Mouse (Mus musculus) gonadal fat pad, adult 2 months (tissue): ENCODE measurements around the gene Prune2. TPM values are rescaled to one million over a fixed set of nuclear protein-coding genes. Genes with fewer than 3 reads are reported as not detected.

ENCODE experiments used
- DNase-seq: peaks from one replicate; pipeline ENCODE4 v3.0.0-alpha.2; 2012; ENCODE audit warnings: low read depth
- polyA plus RNA-seq: library from polyadenylated mRNA; depleted of rRNA; stranded (reverse); fragments of >200 nt; gene quantifications from 2 replicates; pipeline ENCODE4 v1.2.3, GENCODE M21; 2012

The Prune2 gene
- polyA plus RNA-seq, 1 experiment = 2.9 TPM

DNA sequence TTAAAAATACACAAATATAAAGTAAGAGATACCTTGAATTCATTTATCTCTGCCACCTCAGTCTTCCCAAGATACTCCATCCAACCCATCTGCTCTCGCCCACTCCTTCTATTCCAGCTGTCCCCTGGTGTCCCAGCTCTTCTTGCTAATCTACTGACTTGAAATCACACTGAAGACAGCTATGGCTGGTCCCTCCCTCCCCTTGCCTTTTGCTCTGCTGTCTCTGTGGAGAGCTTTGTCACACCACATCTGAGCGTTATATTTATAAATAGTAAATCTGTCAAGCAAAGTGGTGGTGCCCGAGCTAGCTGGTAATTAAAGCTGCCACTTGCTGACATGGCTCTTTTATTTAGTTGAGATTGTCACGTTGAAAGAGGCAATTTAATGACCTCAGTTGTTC, 224.6 kb downstream of the Prune2 start:
- no peak for DNase-seq

DNA sequence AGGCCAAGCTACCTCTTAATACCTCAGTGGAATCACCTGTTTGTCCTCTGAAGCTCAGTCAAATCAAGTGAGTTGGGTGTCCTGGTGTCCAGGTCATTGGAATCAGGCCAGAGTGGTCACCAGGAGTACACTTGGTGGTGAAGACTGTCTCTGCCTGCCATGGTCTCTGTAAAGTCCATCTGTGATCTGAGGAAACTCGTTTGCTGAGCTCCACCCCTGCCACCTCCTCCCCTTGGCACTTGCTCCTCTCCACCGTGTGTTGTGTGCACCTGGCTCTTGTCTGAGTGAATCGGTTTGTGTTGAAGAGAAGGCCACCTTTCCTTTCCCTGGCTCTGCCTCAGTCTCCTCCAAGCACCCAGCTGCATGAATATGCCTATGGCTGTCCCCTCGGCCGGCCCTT, 238.8 kb downstream of the Prune2 start:
- no peak for DNase-seq

DNA sequence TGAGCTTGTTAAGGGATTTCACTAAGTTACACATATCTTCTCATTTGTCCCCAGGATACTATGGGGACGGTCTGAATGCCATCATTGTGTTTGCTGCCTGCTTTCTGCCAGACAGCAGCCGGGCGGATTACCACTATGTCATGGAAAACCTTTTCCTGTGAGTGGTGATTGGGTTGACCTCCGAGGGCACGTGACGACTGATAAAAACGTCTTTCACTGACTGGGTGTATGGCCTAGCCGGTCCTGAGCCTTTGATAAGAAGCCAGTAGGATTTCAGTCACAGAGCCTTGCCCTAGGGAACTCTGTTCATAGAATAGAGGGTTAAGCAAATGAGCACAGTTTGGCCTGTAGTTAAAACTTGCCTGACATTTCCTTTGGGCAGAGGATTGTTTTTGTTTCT, 243.1 kb downstream of the Prune2 start:
- no peak for DNase-seq

DNA sequence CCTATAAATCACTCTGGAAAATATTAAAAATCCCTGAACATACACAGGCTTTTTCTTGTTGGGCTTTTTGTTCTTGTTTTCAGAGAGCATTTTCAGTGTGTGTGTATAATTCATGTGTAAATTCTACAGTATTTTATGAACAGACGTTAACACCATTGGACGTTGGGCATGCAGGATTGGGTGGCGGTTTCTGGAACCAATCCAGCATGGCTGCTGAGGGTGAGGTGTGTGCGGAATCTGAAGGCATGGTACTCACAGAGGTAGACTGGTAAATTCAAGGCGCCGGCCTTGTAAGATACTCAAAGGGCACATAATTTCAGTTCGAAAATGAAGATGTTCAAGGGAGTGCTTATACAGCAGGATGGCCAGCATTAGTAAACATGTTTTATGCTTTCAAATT, 251.2 kb downstream of the Prune2 start:
- no peak for DNase-seq

DNA sequence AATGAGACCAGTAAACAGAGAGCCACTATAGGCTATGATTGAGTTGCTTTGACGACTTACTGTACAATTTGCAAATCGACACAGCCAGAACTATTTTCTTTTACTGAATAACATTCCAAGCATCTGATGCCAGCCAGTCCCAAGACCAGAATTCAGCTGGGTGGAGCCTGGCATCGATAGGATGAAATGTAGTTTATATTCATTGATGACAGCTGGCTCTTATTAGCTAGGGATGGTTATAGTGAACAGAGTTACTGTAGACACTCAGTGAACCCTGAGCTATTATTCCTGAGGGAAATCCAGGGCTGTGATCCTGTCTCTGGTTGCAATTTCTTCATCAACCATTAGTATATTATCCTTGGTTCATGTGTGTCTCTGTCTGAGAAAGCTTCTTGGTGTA, 254.6 kb downstream of the Prune2 start:
- no peak for DNase-seq

DNA sequence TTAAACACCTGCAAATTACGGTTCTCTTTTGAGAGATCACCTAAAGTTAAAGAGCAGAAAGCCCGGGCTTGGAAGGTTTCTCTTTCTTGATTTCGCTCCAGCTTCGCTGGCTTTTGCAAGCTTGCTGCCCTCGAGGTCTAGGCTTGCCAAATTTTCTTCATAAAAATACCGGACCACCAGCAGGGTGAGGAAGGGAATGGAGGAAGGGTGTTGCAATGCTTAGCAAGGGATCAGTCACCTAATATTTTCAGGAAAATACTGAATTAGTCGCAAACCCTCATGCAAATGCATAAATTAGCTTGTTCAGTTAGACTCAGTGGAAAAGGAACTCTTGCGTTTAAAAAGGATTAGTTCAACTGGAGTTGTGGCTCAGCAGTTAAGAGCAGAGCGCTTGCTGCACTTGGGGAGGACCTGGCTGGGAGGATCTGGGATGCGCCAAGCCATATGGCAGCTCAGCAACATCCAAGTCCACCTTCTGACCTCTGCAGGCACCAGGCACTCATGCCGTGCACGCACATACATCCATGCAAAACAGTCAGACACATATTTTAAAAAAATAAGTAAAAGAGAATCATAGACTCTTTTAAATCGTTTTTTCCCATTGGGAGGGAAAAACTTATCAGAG, 259.1 kb downstream of the Prune2 start:
- no peak for DNase-seq

DNA sequence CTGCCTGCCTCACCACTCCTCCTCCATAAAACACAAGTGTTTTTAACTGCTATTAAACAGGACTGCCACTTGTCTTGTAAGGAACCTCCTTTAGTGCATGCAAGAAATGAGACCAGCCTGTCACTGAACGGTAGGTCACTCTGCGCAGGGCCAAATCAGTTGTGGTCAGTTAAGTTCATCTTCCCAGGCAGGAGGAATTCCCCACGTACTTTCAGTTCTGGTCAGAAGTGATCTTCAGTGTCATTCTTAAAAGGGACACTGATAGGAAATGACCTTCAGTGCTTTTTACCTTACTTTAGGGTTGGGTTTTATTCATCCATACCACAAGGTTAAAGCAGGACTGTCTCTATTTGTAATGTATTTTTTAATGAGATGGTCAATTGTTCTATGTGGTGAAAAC, 262.3 kb downstream of the Prune2 start:
- DNase-seq = no peak

DNA sequence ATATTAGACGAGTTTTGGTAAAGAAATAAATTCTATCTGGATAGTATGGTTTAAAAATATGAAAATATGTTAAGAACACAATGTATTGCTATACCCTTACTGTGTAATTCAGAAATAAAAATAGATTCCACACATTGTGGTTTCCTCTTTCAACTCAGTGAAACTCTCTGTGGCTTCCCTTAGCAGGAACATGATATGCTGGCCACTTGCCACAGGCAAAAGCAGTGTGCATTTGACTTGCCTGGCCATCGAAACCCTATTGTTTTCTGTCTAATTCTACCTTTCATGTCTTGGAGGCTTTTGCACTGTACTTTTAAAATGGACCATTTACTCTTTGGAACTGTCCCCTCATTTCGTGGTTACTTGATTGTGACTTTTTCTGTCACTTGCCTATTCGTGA, 267.9 kb downstream of the Prune2 start:
- DNase-seq = no peak

DNA sequence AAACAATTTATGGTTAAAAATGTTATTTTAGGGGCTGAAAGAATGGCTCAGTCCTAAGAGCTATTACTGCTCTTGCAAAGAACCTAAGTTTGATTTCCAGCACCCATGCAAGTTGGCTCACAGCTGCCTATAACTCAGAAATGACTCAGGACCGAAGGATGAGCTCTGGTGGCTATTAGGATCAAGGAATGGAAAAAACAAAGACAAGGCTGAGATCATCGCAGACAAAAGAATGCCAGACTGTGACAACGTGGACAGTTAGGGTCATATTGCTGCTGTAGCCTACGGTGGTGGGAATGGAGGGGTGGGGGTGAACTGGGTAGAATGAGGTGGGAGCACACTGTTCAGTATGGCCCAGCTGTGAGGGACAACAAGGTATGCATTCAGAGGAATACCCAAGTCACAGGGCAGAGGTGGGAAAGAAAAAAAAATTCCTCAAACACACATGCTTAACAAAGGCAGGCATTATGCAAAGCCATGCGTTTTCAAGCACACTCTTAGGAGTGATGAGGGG, 269.7 kb downstream of the Prune2 start:
- no peak for DNase-seq

DNA sequence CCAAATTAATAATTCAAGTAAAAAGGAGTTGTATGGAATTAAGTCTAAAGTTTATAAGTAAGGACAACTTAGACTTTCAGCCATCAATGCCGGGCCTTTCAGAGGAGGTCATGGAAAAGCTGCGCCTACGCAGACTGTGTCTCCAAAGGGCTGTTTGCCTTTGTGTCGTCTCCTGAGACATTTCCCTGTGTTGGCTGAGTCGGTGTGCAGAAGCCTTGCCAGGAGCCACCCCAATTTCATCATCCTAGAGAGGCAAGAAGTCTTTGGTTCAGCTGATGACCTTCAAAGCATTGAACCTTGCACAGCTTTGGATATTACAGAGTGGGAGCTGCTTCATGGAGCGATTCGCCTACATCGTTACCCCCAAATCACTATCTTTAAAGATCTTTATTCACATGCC, 270.2 kb downstream of the Prune2 start:
- DNase-seq = no peak

DNA sequence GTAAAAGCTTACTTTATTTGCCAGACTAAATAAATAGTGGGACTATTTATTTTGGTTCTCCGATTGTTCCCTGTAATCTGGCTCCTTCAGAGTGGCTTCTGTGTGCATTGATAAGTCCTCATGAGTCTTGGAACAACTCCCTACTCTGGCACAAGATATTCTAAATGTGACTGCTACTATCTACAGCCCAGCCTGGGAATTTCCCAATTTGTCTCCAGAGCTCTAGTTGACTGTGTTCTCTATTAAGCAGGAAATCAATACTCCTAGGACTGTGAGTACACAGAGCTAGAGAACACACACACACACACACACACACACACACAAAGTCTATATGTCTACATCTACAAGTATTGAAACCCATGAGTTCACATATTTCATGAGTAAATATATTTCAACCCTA, 274.1 kb downstream of the Prune2 start:
- DNase-seq = no peak

DNA sequence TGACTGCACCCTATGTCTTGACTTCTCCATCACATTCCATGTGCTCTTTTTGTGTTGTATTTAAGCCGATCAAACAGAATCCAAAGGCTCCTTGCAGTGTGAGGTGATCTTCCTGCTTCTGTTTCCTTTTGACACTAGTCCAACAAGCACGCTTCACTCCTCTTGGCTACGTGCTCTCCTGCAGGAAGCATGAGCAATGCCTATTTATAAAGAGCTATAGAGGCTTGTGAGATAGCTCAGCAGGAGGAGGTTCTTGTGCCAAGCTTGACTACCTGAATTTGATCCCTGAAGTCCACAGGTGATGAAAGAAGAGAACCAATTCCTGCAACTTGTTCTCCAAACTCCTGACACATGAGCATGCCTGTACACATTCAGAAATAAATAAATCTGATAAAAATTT, 282.6 kb downstream of the Prune2 start:
- no peak for DNase-seq

DNA sequence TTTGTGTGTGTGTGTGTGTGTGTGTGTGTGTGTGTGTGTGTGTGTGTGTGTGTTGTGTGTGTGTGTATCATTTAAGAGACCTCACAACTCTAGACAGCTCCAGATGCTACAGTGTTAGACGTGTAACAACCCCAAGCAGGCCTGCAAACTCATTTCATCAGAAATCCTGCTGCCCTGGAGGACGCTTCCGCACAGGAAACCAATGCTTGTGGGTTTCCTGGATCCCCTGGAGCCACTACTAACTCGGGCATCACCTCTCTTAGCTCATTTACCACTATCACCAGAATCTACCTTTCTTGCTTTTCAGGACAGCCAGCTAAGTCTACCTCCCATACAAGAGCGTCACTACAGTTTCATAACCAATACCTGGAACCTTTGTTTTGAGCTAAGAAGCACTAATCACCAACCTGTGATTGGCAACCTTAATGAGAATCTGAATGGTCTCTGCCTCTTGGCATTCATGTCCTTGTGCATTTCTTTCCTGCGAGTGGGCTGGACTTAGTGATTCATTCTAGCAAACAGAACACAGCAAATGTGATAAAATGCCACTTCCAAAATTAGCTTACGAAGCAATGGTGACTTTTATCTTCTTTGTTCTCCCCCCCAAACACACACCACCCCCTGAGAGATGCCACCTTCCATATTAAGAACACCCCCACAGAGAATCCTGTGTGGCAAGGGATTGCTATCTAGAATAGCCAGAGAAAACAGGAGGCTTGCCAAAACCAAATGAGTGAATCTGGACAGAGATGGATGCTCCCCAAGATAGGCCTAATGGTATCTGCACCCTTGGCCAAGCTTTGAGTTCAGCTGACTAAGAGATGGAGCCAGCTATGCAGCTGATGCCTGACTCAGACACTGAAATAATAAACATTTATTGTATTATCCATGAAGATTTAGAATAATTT, 284.5 kb downstream of the Prune2 start:
- no peak for DNase-seq

DNA sequence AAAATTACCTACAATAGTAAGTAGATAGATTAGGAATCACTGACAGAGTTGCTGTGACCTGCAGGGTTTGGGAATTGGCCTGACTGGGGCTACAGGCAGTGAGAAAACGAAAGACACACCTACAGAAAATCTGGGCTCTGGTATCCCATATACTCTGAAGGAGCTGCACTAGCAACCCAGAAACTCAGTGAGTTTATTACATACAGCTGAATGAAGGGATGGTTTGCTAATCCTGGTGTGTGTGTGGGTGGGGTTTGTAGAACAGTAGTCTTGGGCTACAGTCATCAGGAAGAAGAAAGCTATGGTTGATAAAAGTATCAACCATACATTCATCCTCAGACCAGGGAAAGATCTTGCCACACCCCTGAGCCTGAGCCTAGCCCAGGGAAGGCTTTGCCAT, 285.3 kb downstream of the Prune2 start:
- no peak for DNase-seq

DNA sequence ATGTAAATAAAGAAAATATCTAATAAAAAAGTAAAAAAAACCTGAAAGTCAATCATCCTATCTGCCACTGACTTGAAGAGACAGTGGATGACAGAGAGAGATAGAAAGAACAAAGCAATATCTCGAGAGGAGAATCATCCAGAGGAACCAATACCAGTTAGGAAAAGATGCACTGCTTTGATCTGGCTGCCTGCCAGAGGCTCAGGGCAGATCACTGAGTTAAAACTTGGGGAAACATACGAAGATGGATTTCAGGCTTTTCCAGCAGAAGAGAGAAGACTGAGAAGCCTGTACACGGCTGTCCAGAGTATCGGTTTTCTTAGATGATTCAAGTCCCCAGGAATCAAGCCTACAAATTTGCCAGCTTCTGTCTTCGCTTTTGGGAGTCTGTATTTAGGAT, 287.0 kb downstream of the Prune2 start:
- no peak for DNase-seq

DNA sequence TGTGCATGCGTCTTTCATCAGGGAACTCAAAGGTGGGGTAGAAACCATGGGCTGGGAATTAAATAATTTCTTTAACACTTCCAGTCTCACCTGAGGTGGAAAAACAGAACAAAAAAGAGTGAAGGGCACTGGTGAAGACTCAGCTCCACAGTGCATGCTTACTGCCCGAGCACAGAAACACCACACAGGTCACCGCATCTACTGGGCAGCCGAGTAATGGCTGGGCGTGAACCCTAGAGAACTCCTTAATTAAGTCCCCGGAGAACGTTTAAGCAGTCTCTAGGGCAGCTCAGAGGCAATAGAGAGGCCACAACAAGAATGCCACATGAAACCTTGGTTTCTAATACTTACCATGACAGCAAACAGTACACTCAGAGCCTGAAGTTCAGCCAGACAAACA, 288.6 kb downstream of the Prune2 start:
- no peak for DNase-seq

DNA sequence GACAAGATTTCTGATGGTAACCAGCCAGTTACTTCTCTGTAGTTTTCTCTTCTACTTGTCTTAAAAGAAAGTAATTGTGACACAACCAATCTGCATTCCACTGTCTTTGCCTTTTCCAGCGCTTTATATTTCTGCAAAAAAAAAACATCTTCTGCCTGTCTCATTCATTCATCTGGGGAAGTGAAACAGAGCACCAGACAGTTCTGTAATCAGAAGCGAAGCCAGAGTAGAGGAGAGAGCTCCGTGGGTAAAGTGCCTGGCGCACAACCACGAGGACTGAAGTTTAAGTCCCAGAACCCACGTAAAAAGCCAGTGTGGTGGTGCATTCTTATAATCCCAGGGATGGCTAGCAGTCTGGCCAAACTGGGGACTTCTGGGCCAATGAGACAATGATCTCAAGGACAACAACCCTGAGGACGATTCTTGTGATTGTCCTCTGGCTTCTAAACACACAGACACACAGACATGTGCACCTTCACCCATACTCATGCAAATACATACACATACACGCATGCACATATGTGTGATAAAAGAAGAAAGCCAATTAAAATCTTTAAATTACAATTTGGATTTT, 291.5 kb downstream of the Prune2 start:
- no peak for DNase-seq

DNA sequence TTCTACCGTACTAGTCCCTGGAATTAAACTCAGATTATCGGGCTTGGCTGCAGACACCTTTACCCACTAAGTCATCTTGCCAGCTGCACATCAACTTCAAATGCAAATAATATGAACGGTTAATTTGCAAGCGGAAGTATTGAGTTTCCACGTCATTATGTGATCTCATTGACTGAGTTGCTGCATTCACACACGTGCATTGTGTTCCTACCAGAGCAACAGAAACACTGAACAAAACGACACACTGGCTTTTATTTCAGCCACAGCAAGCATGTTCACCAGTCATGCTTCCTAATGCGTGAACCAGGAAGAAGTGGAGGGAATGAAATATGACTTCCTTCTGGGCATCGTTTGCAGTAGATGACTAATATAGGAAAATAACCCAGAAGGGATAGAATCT, 293.8 kb downstream of the Prune2 start:
- no peak for DNase-seq

DNA sequence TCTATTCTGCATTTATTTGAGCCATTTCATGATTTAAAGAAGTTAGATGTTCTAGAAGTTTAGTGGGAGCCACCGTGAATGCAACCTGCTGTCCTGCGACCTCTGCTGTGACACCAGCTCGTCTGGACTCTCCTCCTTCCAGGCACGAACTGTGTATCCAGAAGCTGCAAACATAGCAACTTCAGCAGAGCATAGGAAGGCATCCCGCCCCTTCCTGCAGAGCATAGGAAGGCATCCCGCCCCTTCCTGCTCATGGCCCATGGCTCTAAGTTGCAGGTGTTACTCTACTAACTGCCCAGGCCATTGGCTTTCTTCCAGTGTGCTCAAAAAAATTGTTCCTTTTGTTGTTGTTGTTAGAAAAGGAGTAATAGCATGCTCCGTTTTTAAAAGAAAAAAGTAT, 294.9 kb downstream of the Prune2 start:
- no peak for DNase-seq

DNA sequence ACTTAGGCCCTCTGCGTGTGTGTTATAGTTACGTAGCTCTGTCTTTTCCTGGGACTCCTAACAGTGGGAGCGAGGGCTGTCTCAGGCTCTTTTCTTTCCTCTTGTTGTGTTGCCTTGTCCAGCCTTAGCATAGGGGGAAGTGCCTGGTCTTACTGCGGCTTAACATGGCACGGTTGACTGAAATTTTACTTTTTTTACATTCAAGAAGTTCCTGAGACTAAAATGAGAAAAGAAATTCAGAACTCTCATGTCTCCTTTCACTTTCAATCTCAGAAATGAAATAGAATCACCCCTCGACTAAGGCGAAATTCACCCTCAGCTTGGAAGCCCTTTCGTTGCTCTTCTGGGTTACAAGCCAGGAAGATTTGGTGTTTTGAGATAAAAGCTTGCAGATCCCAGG, 295.5 kb downstream of the Prune2 start:
- no peak for DNase-seq

DNA sequence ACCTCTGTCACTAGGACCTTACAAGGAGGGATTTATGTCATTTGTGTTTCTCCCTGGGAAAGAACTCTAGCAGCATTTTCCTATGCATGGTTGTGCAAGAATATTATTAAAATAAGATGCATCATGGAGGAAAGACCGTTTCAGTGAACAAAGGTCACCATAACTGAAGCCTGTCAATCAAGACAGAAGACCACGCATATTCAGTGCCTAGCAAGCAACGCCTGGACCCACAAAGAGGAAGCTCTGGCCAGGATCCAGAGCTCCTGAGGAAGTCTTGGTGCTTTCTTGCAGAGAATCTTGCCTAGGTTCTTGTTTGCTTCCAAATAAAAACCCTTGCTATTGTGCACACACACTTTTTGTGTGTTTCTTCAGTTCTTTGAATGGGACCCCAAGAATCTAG, 296.9 kb downstream of the Prune2 start:
- DNase-seq = no peak

DNA sequence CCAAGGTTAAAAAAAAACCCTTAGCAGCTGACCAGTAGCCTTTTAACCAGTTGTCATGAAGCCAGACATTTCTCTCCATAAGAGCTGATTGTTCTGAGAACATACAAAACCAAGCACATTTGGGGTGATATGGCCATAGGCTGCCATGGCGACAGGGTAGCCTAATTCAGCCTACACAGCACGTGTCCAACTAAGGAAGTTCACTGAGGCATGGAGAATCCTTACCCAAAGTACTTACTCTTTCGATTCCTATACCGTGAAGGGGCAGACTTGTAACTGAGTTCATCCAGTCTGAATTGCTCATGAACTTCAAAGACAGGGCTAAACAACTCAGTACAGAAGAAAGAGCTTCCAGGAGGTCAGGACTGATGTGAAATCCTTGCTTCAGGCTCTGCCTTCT, 299.6 kb downstream of the Prune2 start:
- DNase-seq = no peak

DNA sequence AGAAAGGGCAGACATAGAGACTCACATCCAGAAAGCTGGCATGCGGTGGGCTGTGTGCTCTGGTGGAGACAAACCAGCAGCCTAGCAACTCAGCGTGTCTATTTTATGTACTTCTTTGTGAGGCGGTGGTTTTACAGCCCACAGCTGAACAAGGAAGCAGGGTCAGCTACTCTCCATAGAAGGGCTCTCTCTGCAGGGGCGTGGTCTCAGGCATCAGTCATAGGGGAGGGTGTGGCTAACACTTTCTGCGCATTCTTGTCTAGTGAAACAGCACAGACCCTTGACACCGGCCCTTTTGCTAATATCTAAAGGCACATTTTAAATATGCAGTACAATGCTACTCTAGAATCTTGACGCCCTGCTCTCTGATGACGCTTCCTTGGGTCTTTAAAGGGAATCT, 300.5 kb downstream of the Prune2 start:
- no peak for DNase-seq
